Mouse (Mus musculus) spleen, postnatal 10 days (tissue): ENCODE measurements around the gene 4930524J08Rik.

Source experiments
- DNase-seq, 2 experiments: peaks; one replicate each; pipeline ENCODE4 v3.0.0; 2021 to 2022; ENCODE audit warnings: low spot score in 2 of 2

4930524J08Rik gene

GRCm38 (mm10) chr5:100005431-100005830 lies 26.6 kb downstream of the 4930524J08Rik start:
- peak in 1 of 2 experiments; percentile 42 for DNase-seq

- DNase-seq: no peak
Measured at GRCm38 (mm10) chr5:100005896-100006295, 27.0 kb downstream of the 4930524J08Rik start.

- DNase-seq: no peak
Measured at GRCm38 (mm10) chr5:100006324-100007039, 27.6 kb downstream of the 4930524J08Rik start.

- DNase-seq: no peak
Measured at GRCm38 (mm10) chr5:100007040-100007375, 28.1 kb downstream of the 4930524J08Rik start.

GRCm38 (mm10) chr5:100008485-100008884 lies 29.6 kb downstream of the 4930524J08Rik start:
- DNase-seq: no peak

- no peak for DNase-seq
Measured at GRCm38 (mm10) chr5:100012599-100012998, 33.7 kb downstream of the 4930524J08Rik start.

- no peak for DNase-seq
Measured at GRCm38 (mm10) chr5:100020089-100020488, 41.2 kb downstream of the 4930524J08Rik start.

- DNase-seq: no peak
Measured at GRCm38 (mm10) chr5:100024403-100024802, 45.5 kb downstream of the 4930524J08Rik start.

- no peak for DNase-seq
Measured at GRCm38 (mm10) chr5:100024868-100025267, 46.0 kb downstream of the 4930524J08Rik start.
